Mouse (Mus musculus) hindbrain, embryonic 12.5 days (tissue): ENCODE results near the gene Coro2b. TPM values are rescaled to one million over a fixed set of nuclear protein-coding genes. Genes with fewer than 3 reads are reported as not detected.

Experiments used
- ATAC-seq: fragments of 200-750 bp; cut with Nextera tagmentation; 2 replicates; pipeline ENCODE4 v1.8.0; 2017; ENCODE audit warnings: moderate TSS enrichment; ENCODE audit not compliant: low FRiP score
- H3K27ac ChIP-seq: fragments of 300-500 bp; sonication (generic); 2 replicates; pipeline ENCODE4 v1.5.1; 2016; ENCODE audit warnings: mild to moderate bottlenecking
- H3K27me3 ChIP-seq: fragments of 300-500 bp; sonication (generic); 2 replicates; pipeline ENCODE4 v1.6.1; 2016; ENCODE audit warnings: mild to moderate bottlenecking
- H3K36me3 ChIP-seq: fragments of 300-500 bp; sonication (generic); 2 replicates; pipeline ENCODE4 v1.6.1; 2016; ENCODE audit warnings: mild to moderate bottlenecking
- H3K4me1 ChIP-seq: fragments of 300-500 bp; sonication (generic); 2 replicates; pipeline ENCODE4 v1.6.1; 2016
- H3K4me2 ChIP-seq: fragments of 300-500 bp; sonication (generic); replicated peaks from 2 replicates; pipeline ENCODE4 v1.6.1; 2016; ENCODE audit warnings: mild to moderate bottlenecking
- H3K4me3 ChIP-seq: fragments of 300-500 bp; sonication (generic); 2 replicates; pipeline ENCODE4 v1.5.1; 2016; ENCODE audit warnings: mild to moderate bottlenecking
- H3K9ac ChIP-seq: fragments of 300-500 bp; sonication (generic); 2 replicates; pipeline ENCODE4 v1.6.1; 2016; ENCODE audit warnings: mild to moderate bottlenecking, moderate library complexity
- H3K9me3 ChIP-seq: fragments of 300-500 bp; sonication (generic); replicated peaks from 2 replicates; pipeline ENCODE4 v1.6.1; 2016; ENCODE audit warnings: mild to moderate bottlenecking
- WGBS: fragments of 180-500 bp; shearing (Covaris S2); methylation state at CpG from one replicate; pipeline ENCODE4 v1.1.7; 2016; 5-methylcytosine and 5-hydroxymethylcytosine counted together
- polyA plus RNA-seq: library from polyadenylated mRNA; unstranded; fragments of >200 nt; fragmentation: Nextera tagmentation; extraction: Ambion mirVana; gene quantifications from 2 replicates; pipeline ENCODE4 v1.2.1, GENCODE M21; 2016

Coro2b gene
- polyA plus RNA-seq, 1 experiment from 2014 or later: 34.2 TPM

- Histone ChIP-seq H3K4me1 (peaks cover 43% of the 10 kb centered on the region), H3K27ac (peak overlapping the region; percentile 64), H3K9ac (no peak overlapping the region), H3K4me2 (no peak overlapping the region), H3K9me3 (no peaks in the 10 kb centered on the region), H3K36me3 (no peaks in the 10 kb centered on the region), H3K27me3 (no peaks in the 10 kb centered on the region), H3K4me3 (no peak overlapping the region)
- ATAC-seq: no peak
- WGBS: 45% methylated on average over 6 of the region's 6 CpGs
Measured at GRCm38 (mm10) chr9:62480898-62481642, 55.8 kb downstream of the Coro2b start.

DNA sequence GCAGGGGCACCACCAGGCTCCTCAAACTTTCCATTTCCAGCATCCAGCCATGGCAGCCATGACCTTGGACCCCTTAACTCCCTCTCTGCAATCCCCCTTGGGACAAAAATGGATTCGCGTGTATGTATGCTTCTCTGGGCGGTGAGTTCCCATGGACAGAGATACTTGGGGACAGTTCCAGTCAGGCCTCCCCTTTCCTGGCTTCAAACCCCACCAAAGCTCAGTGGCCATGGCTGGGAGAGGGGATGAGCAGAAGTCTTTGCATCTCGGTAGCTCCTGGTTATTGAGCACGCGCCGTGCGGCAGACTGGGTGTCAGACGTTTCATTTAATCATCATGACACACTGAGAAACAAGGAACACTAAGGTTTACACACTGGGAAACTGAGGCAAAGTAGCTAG, 56.7 kb downstream of the Coro2b start:
- Histone ChIP-seq H3K36me3 (no peaks in the 10 kb centered on the region), H3K4me2 (no peak overlapping the region), H3K4me1 (peaks cover 43% of the 10 kb centered on the region), H3K9ac (no peak overlapping the region; the same call in 1 of the 2 replicates), H3K27me3 (no peaks in the 10 kb centered on the region), H3K27ac (no peak overlapping the region), H3K4me3 (no peak overlapping the region), H3K9me3 (no peaks in the 10 kb centered on the region)
- no peak for ATAC-seq
- 84% methylated on average over 9 of the region's 9 CpGs for WGBS

DNA sequence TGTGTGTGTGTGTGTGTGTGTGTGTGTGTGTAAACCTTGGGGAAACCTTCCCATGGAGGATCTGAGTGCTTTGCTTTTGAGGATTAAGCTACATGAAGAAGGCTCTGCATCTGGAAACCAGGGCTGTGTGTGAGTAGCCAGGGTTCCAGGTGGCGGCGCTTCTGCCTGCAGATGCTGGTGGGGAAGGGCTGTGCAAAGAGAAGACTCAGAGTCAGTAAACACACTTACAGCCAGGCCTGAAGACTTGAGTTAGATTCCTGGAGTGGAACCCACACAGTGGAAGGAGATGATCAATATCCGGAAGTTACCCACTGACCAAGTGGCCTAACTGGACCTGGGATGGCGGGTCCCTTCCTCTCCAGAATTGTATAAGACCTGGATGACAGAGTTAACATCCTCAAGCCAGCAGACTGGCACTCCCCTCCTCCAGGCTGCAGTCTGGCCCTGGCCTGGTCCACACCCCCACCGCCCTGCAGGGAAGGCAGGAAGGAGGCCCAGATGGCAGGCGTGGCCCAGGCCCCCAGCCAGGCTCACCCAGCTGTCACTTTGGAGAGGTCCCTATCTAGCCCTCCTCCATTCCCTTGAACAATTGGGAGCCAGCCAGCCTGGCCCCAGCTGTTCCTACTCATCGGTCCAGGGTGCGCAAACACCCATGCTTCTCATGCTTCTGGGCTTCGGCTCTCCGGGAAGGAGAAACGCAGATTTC, 59.9 kb downstream of the Coro2b start:
- Histone ChIP-seq H3K4me2 (no peak overlapping the region), H3K27me3 (no peaks in the 10 kb centered on the region), H3K9ac (no peak overlapping the region), H3K4me1 (peaks cover 34% of the 10 kb centered on the region), H3K27ac (peak overlapping the region; percentile 69), H3K36me3 (no peaks in the 10 kb centered on the region), H3K9me3 (no peaks in the 10 kb centered on the region), H3K4me3 (no peak overlapping the region)
- WGBS: 49% methylated on average over 11 of the region's 11 CpGs
- ATAC-seq: peak; percentile 84

DNA sequence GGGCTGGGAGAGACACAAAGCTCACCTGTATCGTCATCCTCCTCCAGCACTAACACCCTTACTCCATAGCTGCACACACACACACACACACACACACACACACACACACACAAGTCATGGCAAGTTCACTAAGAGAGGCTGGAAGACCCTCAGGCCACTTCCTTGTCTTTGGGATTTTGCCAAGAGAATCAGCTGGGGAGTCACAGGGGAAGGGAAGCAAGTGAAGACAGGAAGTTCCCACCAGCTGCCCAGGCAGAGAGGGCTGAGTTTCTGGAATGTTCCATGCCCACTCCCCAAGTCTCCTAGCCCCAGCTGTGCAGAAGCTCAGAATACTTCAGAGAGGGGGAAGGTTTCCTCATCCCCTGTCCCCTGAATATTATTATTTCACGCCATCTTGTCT, 62.6 kb downstream of the Coro2b start:
- no peak for ATAC-seq
- H3K9me3 ChIP-seq: no peaks in the 10 kb centered on the region
- H3K36me3 ChIP-seq: no peaks in the 10 kb centered on the region
- peaks cover 20% of the 10 kb centered on the region for H3K4me1 ChIP-seq
- WGBS: 84% methylated on average over 2 of the region's 2 CpGs
- no peaks in the 10 kb centered on the region for H3K27me3 ChIP-seq
- H3K4me3 ChIP-seq: no peak overlapping the region
- H3K9ac ChIP-seq: no peak overlapping the region
- no peak overlapping the region for H3K27ac ChIP-seq
- H3K4me2 ChIP-seq: no peak overlapping the region

DNA sequence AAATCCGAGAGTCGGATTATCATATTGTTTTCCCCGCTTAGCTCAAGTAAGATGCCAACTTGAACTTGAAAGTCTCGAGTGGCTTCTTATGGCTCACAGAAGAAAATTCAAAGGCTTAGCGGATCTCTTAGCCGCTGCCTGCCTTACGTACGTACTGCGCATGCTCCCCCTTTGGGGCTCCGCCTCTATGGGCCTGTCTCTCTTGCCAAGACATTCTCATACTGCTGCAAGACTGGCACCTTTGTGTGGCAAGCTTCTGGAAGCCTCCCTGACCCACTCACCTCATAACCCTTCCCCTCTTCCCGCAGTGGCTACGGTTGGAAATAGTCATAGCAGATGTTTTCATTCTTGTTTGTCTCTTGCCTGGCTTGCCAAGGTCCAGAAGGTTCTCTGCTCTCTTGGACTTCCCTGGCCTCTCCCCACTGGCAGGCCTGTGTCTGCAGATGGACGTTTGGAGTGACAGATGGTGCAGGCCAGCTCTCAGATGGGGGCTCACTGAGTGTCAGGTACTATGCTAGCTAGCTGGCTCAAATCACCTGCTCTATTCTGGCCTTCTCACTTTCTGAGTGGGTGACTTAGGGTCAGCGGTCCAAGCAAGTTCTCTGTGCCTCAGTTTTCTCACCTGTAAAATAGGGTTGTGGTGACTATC, 65.2 kb downstream of the Coro2b start:
- H3K9ac ChIP-seq: no peak overlapping the region
- no peak for ATAC-seq
- no peaks in the 10 kb centered on the region for H3K9me3 ChIP-seq
- no peak overlapping the region for H3K27ac ChIP-seq
- H3K4me1 ChIP-seq: peaks cover 29% of the 10 kb centered on the region
- H3K4me3 ChIP-seq: no peak overlapping the region
- no peak overlapping the region for H3K4me2 ChIP-seq
- 88% methylated on average over 14 of the region's 14 CpGs for whole genome bisulfite sequencing
- H3K36me3 ChIP-seq: no peaks in the 10 kb centered on the region
- no peaks in the 10 kb centered on the region for H3K27me3 ChIP-seq

DNA sequence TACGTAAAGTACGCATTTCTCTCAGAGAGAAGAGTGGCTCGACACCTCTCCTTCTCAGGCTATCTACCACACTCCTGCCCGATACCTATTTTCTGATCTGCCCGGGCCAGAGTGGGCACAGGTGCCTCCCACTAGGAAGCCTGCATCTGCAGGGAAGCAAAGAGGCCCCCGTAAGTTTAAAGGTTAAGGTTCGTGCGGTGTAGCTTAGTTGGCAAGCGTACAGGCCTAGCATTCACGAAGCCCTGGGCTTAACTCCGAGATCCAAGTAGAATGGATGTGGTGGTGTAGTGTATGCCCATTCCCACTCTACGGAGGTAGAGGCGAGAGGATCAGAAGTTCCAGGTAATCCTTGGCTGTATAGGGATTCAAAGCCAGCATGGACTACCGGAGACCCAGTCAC, 65.8 kb downstream of the Coro2b start:
- Histone ChIP-seq H3K9me3 (no peaks in the 10 kb centered on the region), H3K4me1 (peaks cover 29% of the 10 kb centered on the region), H3K27ac (no peak overlapping the region), H3K9ac (no peak overlapping the region), H3K27me3 (no peaks in the 10 kb centered on the region), H3K36me3 (no peaks in the 10 kb centered on the region), H3K4me2 (no peak overlapping the region), H3K4me3 (no peak overlapping the region)
- no peak for ATAC-seq
- WGBS: 91% methylated on average over 14 of the region's 14 CpGs

GRCm38 (mm10) chr9:62470398-62470797, 66.4 kb downstream of the Coro2b start:
- ATAC-seq: 0 out of 2 replicates have a peak, but pooled peaks have one; percentile 33
- WGBS: 23% methylated on average over 1 of the region's 1 CpGs
- Histone ChIP-seq H3K36me3 (no peaks in the 10 kb centered on the region), H3K4me3 (no peak overlapping the region), H3K4me2 (no peak overlapping the region), H3K9me3 (no peaks in the 10 kb centered on the region), H3K27me3 (no peaks in the 10 kb centered on the region), H3K27ac (no peak overlapping the region), H3K4me1 (peaks cover 29% of the 10 kb centered on the region), H3K9ac (no peak overlapping the region)

DNA sequence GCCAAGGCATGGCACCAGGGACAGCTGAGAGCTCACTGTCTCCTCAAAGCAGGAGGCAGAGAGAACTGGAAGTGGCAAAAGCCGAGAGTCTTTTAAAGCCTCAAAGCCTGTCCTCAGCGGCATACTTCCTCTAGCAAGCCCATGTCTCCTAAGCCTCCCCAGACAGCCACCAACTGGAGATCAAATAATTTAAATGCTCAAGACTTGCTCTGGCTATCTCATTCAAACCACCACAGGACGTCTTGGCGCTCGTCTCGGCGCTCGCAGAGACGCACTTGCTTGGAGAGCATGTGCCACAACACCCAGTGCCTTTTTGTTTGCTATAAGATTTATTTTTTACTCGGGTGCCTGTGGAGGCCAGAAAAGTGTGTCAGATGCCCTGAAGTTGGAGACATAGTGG, 67.1 kb downstream of the Coro2b start:
- Histone ChIP-seq H3K4me2 (no peak overlapping the region), H3K9ac (no peak overlapping the region), H3K9me3 (no peaks in the 10 kb centered on the region), H3K27ac (peak overlapping the region; percentile 48; the same call in 1 of the 2 replicates), H3K36me3 (no peaks in the 10 kb centered on the region), H3K4me1 (peaks cover 29% of the 10 kb centered on the region), H3K4me3 (no peak overlapping the region), H3K27me3 (no peaks in the 10 kb centered on the region)
- 83% methylated on average over 10 of the region's 10 CpGs for WGBS
- ATAC-seq: no peak

DNA sequence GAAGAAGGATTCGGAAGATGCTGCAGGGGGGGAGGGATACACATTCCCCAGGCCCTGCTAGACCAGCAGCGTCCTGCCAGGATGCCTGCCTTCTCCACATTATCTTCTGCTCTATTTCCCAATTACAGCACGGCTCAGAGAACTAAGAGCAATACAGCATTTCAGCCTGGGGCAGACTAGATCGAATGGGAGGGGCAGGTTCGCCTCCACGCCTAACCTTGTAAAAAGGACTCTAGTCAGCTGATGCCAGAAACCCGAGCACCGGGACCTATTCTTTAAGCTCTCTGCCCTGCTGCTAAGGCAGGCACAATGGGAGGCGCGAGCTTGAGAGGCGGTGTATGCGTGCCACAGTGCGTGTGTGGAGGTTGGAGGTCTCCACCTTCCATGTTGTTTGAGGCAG, 67.7 kb downstream of the Coro2b start:
- Histone ChIP-seq H3K4me2 (no peak overlapping the region), H3K4me3 (no peak overlapping the region), H3K9ac (no peak overlapping the region), H3K27ac (peak overlapping the region; percentile 48; the same call in 1 of the 2 replicates), H3K27me3 (no peaks in the 10 kb centered on the region), H3K36me3 (no peaks in the 10 kb centered on the region), H3K4me1 (peaks cover 29% of the 10 kb centered on the region), H3K9me3 (no peaks in the 10 kb centered on the region)
- peak; percentile 66 for ATAC-seq
- 27% methylated on average over 13 of the region's 13 CpGs for WGBS

GRCm38 (mm10) chr9:62467413-62467784, 69.4 kb downstream of the Coro2b start:
- Histone ChIP-seq H3K27me3 (no peaks in the 10 kb centered on the region), H3K36me3 (no peaks in the 10 kb centered on the region), H3K9me3 (no peaks in the 10 kb centered on the region), H3K9ac (peak overlapping the region; percentile 29; the same call in 1 of the 2 replicates), H3K4me1 (peaks cover 29% of the 10 kb centered on the region), H3K27ac (no peak overlapping the region), H3K4me3 (no peak overlapping the region), H3K4me2 (no peak overlapping the region)
- ATAC-seq: no peak
- 80% methylated on average over 1 of the region's 1 CpGs for WGBS

- ATAC-seq: no peak
- H3K4me2 ChIP-seq: no peak overlapping the region
- no peak overlapping the region for H3K4me3 ChIP-seq
- no peaks in the 10 kb centered on the region for H3K27me3 ChIP-seq
- no peak overlapping the region for H3K27ac ChIP-seq
- H3K36me3 ChIP-seq: no peaks in the 10 kb centered on the region
- 0 out of 2 replicates have a peak overlapping the region, but pooled peaks have one; percentile 23 for H3K9ac ChIP-seq
- 87% methylated on average over 11 of the region's 11 CpGs for WGBS
- no peaks in the 10 kb centered on the region for H3K9me3 ChIP-seq
- H3K4me1 ChIP-seq: peaks cover 29% of the 10 kb centered on the region
Measured at GRCm38 (mm10) chr9:62466742-62467412, 70.0 kb downstream of the Coro2b start.

DNA sequence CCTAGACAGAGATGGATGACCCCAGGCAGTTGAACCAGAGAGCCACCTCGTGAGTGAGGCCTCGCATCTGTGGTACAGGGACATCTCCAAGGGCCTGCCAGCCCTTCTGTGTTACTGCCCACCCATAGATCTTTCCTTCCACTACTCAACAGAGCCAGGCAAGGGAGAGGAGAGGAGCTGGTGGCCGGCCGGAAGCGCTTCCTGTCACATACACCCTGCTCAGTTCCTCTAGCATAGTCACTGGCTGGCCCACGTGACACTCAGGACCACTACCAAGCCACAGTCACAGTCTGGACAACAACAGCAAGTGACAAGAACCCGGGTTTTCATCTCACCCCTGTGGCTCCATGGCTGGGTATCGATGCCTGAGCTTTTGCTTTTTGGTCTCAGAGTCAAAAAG, 70.8 kb downstream of the Coro2b start:
- no peak for ATAC-seq
- Histone ChIP-seq H3K36me3 (no peaks in the 10 kb centered on the region), H3K4me3 (no peak overlapping the region), H3K9me3 (no peaks in the 10 kb centered on the region), H3K9ac (no peak overlapping the region), H3K4me1 (peaks cover 29% of the 10 kb centered on the region), H3K27ac (no peak overlapping the region), H3K27me3 (no peaks in the 10 kb centered on the region), H3K4me2 (no peak overlapping the region)
- WGBS: 81% methylated on average over 8 of the region's 8 CpGs
